Mouse (Mus musculus) small intestine, adult 2 months (tissue): ENCODE measurements around the gene Rab42.

Experiments used
- CTCF ChIP-seq: fragments of 200-500 bp; IDR thresholded peaks from 2 replicates; pipeline ENCODE4 v1.5.1; 2012; ENCODE audit warnings: low read depth, mild to moderate bottlenecking, control low read depth, inconsistent platforms, low read length, moderate library complexity, mixed read lengths; ENCODE audit not compliant: insufficient replicate concordance, insufficient read length; ENCODE audit errors: extremely low read depth
- POLR2A ChIP-seq: fragments of 200-500 bp; IDR thresholded peaks from 2 replicates; pipeline ENCODE4 v1.6.1; 2012; ENCODE audit warnings: low read depth, mild to moderate bottlenecking, control low read depth, inconsistent platforms, low read length, moderate library complexity

- TF ChIP-seq POLR2A, result no peak
- TF ChIP-seq CTCF, result peak; percentile 47; the same call in 1 of the 2 replicates
These were observed 6.8 kb upstream of the Rab42 start for GRCm38 (mm10) chr4:132309849-132310472.
